Mouse (Mus musculus) liver, embryonic 16.5 days (tissue): ENCODE results near the gene Ndufs2. TPM values are rescaled to one million over a fixed set of nuclear protein-coding genes. Genes with fewer than 3 reads are reported as not detected.

ENCODE experiments used
- ATAC-seq: fragments of 200-750 bp; cut with Nextera tagmentation; 2 replicates; pipeline ENCODE4 v1.8.0; 2017; ENCODE audit warnings: low read depth, mild to moderate bottlenecking, moderate number of reproducible peaks, moderate library complexity
- H3K27ac ChIP-seq: fragments of 300-500 bp; sonication (generic); 2 replicates; pipeline ENCODE4 v1.5.1; 2014; ENCODE audit warnings: mild to moderate bottlenecking, low read length
- H3K27me3 ChIP-seq: fragments of 300-500 bp; sonication (generic); 2 replicates; pipeline ENCODE4 v1.6.1; 2014; ENCODE audit warnings: low read depth, low read length, mixed read lengths; ENCODE audit not compliant: control insufficient read depth, insufficient read depth
- H3K36me3 ChIP-seq: fragments of 300-500 bp; sonication (generic); 2 replicates; pipeline ENCODE4 v1.6.1; 2014; ENCODE audit warnings: mild to moderate bottlenecking; ENCODE audit not compliant: control insufficient read depth, insufficient read depth
- H3K4me1 ChIP-seq: fragments of 300-500 bp; sonication (generic); 2 replicates; pipeline ENCODE4 v1.6.1; 2014; ENCODE audit warnings: low read depth, low read length, mixed read lengths; ENCODE audit not compliant: control insufficient read depth
- H3K4me2 ChIP-seq: fragments of 300-500 bp; sonication (generic); 2 replicates; pipeline ENCODE4 v1.6.1; 2014; ENCODE audit warnings: low read depth, low read length, mixed read lengths
- H3K4me3 ChIP-seq: fragments of 300-500 bp; sonication (generic); 2 replicates; pipeline ENCODE4 v1.5.1; 2014; ENCODE audit warnings: low read depth, mild to moderate bottlenecking, low read length
- H3K9ac ChIP-seq: fragments of 300-500 bp; sonication (generic); 2 replicates; pipeline ENCODE4 v1.6.1; 2014; ENCODE audit warnings: low read depth, low read length
- H3K9me3 ChIP-seq: fragments of 300-500 bp; sonication (generic); replicated peaks from 2 replicates; pipeline ENCODE4 v1.6.1; 2016; ENCODE audit warnings: low read length; ENCODE audit not compliant: control insufficient read depth
- WGBS: fragments of 180-500 bp; shearing (Covaris S2); extraction: QIAGEN DNeasy Blood & Tissue Kit; methylation state at CpG from one replicate; pipeline ENCODE4 v1.1.7; 2014; ENCODE audit not compliant: insufficient replicate concordance; 5-methylcytosine and 5-hydroxymethylcytosine counted together
- polyA plus RNA-seq: library from polyadenylated mRNA; unstranded; fragments of >200 nt; fragmentation: Nextera tagmentation; extraction: Ambion mirVana; gene quantifications from 2 replicates; pipeline ENCODE4 v1.2.1, GENCODE M21; 2015

Ndufs2 gene
- polyA plus RNA-seq, 1 experiment from 2014 or later: 138 TPM

- peaks cover 16% of the 10 kb centered on the region for H3K27me3 ChIP-seq
Measured at GRCm38 (mm10) chr1:171262594-171263130, 11.5 kb upstream of the Ndufs2 start.

DNA sequence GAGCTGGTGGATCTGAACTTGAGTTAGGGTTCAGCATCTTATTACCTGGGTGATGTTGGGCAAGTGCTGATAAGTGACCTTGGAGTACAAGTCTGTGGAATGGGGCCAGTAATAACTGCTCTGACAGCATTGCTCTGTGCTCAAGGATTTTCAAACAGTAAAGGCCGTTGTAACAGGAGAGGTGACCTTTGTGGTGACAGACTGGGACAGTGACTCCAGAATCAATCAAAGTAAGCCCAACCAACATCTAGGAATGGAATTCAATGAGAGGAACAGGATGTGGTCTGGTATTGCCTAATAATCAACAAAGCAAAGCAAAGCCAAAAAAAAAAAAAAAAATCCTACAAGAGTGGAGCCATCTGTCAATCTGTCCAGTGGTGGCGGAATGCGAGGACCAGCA, 9.1 kb upstream of the Ndufs2 start:
- Histone ChIP-seq H3K36me3 (no peaks in the 10 kb centered on the region), H3K4me3 (no peak overlapping the region), H3K4me1 (peaks cover 4% of the 10 kb centered on the region; the same call in 1 of the 2 replicates), H3K4me2 (no peak overlapping the region), H3K9ac (no peak overlapping the region), H3K9me3 (no peaks in the 10 kb centered on the region), H3K27me3 (peaks cover 16% of the 10 kb centered on the region), H3K27ac (no peak overlapping the region)
- ATAC-seq: no peak
- 22% methylated on average over 3 of the region's 3 CpGs for WGBS

More at GRCm38 (mm10) chr1:171262594-171263130, 11.5 kb upstream of the Ndufs2 start:
- H3K36me3 ChIP-seq: no peaks in the 10 kb centered on the region
- H3K4me3 ChIP-seq: no peak overlapping the region
- ATAC-seq: peak; percentile 26
- peak overlapping the region; percentile 28; the same call in 1 of the 2 replicates for H3K27ac ChIP-seq
- WGBS: 2% methylated on average over 8 of the region's 8 CpGs
- H3K9ac ChIP-seq: no peak overlapping the region
- peak overlapping the region; percentile 10 for H3K4me2 ChIP-seq
- peaks cover 7% of the 10 kb centered on the region for H3K4me1 ChIP-seq
- no peaks in the 10 kb centered on the region for H3K9me3 ChIP-seq

GRCm38 (mm10) chr1:171258921-171259320, 7.7 kb upstream of the Ndufs2 start:
- no peak overlapping the region for H3K4me2 ChIP-seq
- ATAC-seq: no peak
- WGBS: 63% methylated on average over 17 of the region's 17 CpGs
- H3K27me3 ChIP-seq: peaks cover 16% of the 10 kb centered on the region
- H3K4me1 ChIP-seq: peaks cover 4% of the 10 kb centered on the region; the same call in 1 of the 2 replicates
- no peaks in the 10 kb centered on the region for H3K9me3 ChIP-seq
- no peak overlapping the region for H3K4me3 ChIP-seq
- no peaks in the 10 kb centered on the region for H3K36me3 ChIP-seq
- H3K9ac ChIP-seq: no peak overlapping the region
- no peak overlapping the region for H3K27ac ChIP-seq

GRCm38 (mm10) chr1:171257781-171258180, 6.6 kb upstream of the Ndufs2 start:
- H3K4me1 ChIP-seq: peaks cover 4% of the 10 kb centered on the region; the same call in 1 of the 2 replicates
- no peak overlapping the region for H3K4me3 ChIP-seq
- no peak overlapping the region for H3K27ac ChIP-seq
- no peak overlapping the region for H3K9ac ChIP-seq
- 63% methylated on average over 9 of the region's 9 CpGs for WGBS
- no peak for ATAC-seq
- H3K27me3 ChIP-seq: peaks cover 16% of the 10 kb centered on the region
- no peaks in the 10 kb centered on the region for H3K9me3 ChIP-seq
- no peak overlapping the region for H3K4me2 ChIP-seq
- no peaks in the 10 kb centered on the region for H3K36me3 ChIP-seq

DNA sequence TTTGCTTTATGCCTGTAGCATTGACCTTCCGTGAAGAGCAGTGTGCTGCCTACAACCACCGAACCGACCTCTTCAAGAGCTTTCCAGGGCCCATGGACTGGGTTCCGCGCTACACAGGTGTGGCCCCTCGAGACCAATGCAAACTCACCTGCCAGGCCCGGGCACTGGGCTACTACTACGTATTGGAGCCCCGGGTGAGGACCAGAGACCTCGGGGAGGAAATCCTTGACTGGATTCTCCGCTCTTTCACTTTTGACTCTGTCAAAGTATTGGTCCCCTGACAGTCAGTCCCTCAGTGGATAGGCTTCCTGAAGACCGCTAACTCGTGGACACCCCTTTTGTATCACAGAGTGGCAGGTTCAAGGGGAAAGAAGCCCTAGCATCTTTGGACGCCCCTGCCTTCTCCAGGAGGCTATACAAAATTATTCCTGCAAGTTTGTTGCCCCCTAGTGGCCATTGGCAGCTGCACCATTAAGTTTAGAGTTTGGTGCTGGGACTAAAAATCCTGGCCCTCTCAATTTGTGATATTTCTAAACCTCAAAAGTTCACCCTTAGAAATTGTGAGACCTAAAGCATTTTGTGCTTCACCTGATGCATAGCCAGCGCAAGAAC, 5.9 kb upstream of the Ndufs2 start:
- Histone ChIP-seq H3K4me1 (no peaks in the 10 kb centered on the region; the same call in 1 of the 2 replicates), H3K4me3 (no peak overlapping the region), H3K36me3 (no peaks in the 10 kb centered on the region), H3K4me2 (no peak overlapping the region), H3K9me3 (no peaks in the 10 kb centered on the region), H3K9ac (no peak overlapping the region), H3K27me3 (peaks cover 17% of the 10 kb centered on the region), H3K27ac (no peak overlapping the region)
- ATAC-seq: no peak; the same call in 1 of the 2 replicates
- WGBS: 51% methylated on average over 15 of the region's 15 CpGs

GRCm38 (mm10) chr1:171256095-171256818, 5.1 kb upstream of the Ndufs2 start:
- H3K27me3 ChIP-seq: peaks cover 21% of the 10 kb centered on the region
- no peak for ATAC-seq
- H3K4me2 ChIP-seq: no peak overlapping the region
- 79% methylated on average over 24 of the region's 24 CpGs for WGBS
- H3K4me1 ChIP-seq: no peaks in the 10 kb centered on the region; the same call in 1 of the 2 replicates
- H3K9ac ChIP-seq: no peak overlapping the region
- H3K9me3 ChIP-seq: no peaks in the 10 kb centered on the region
- H3K4me3 ChIP-seq: no peak overlapping the region
- H3K27ac ChIP-seq: no peak overlapping the region
- no peaks in the 10 kb centered on the region for H3K36me3 ChIP-seq

DNA sequence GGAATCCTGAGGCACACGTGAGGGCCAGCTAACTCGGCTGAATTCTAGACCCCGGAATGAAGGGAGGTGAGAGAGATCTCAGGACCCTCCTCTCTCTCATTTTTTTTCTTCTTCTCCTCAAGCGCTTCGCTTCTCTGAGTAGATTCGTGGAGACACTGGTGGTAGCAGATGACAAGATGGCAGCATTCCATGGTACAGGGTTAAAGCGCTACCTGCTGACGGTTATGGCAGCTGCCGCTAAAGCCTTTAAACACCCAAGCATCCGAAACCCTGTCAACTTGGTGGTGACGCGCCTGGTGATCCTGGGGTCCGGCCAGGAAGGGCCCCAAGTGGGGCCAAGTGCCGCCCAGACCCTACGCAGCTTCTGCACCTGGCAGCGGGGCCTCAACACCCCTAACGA, 1.2 kb upstream of the Ndufs2 start:
- Histone ChIP-seq H3K9ac (no peak overlapping the region), H3K27ac (no peak overlapping the region), H3K27me3 (peaks cover 31% of the 10 kb centered on the region), H3K4me2 (no peak overlapping the region), H3K4me3 (no peak overlapping the region), H3K9me3 (no peaks in the 10 kb centered on the region), H3K36me3 (no peaks in the 10 kb centered on the region), H3K4me1 (peaks cover 9% of the 10 kb centered on the region)
- no peak for ATAC-seq
- WGBS: 59% methylated on average over 17 of the region's 17 CpGs

DNA sequence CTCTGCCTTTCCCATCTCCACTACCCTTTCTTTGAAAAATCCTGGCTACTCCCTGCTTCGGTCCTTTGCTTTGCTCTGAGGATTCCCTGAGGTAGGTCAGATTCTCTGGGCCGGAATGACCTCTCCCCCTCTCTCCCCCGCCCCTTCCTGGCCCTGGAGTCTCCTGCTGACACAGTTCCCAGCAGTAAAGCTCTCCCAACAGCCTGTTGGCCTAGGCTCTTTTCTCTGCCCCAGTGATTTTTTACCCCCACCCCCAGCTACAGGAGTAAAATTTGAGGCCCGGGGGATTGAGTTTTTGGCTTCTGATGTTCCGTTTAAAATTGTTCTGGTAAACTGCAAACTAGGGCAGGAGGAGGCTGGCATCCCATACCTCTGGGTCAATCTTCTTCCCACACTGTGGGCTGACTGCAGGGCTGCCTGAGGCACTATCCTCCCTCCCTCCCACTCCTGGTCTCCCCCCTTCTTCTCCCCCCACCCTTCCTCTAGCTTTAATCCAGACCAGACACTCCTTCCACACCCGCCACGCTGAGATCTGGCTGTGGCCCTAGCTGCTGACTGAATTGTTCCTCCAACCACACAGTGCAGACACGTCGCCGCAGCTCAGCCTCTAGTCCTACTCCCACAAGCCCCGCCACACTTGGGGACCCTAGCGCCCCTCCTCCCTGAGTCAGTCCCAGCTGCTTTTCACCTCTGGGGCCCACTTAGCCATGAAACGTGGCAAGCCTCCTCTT, 571 bp upstream of the Ndufs2 start:
- no peak for ATAC-seq
- WGBS: 25% methylated on average over 13 of the region's 13 CpGs

More for the DNA sequence above, 571 bp upstream of the Ndufs2 start:
- Histone ChIP-seq H3K9me3 (no peaks in the 10 kb centered on the region), H3K27ac (no peak overlapping the region), H3K4me2 (0 out of 2 replicates have a peak overlapping the region, but pooled peaks have one; percentile 2), H3K4me3 (peak overlapping the region; percentile 11; the same call in 1 of the 2 replicates), H3K36me3 (no peaks in the 10 kb centered on the region), H3K4me1 (peaks cover 11% of the 10 kb centered on the region), H3K27me3 (peaks cover 31% of the 10 kb centered on the region), H3K9ac (no peak overlapping the region)
